In genomic region chr3:146945887-146946286, GRCm38 (mm10) we compare ENCODE assay signal across 8 mouse cellular contexts.
A peak's percentile ranks its signal among the peaks of the same experiment; 100 is the strongest.
DNase-seq lines count a peak whose midpoint lies in the region; ATAC-seq and TF ChIP-seq lines count a peak whose summit lies in the region.

No protein-coding gene starts in this region.

- no peak overlapping the region for H3K27ac ChIP-seq in intestine, postnatal 0 days (ENCODE audit: low read depth, low read length)
- peak overlapping the region; percentile 80 for H3K27ac ChIP-seq in midbrain, embryonic 10.5 days (replicated peaks)
- no peak overlapping the region for H3K27ac ChIP-seq in small intestine, adult 2 months (ENCODE audit: insufficient read depth, low read depth, low read length)

- H3K4me1 ChIP-seq in intestine, postnatal 0 days (replicated peaks; ENCODE audit: control insufficient read depth, insufficient read depth, low read length) = no peaks in the 10 kb centered on the region
- H3K4me1 ChIP-seq in midbrain, embryonic 10.5 days = peaks cover 5% of the 10 kb centered on the region; the same call in 1 of the 2 replicates
- no peaks in the 10 kb centered on the region for H3K4me1 ChIP-seq in small intestine, adult 2 months (ENCODE audit: control insufficient read depth, insufficient read depth, insufficient read length, low read length)

- no peak overlapping the region for H3K9ac ChIP-seq in intestine, postnatal 0 days (ENCODE audit: low read depth, low read length)

- intact Hi-C loops in left cerebral cortex, postnatal 36 days (cut with DNase I) = loop anchor here (5.0 to 10.0 kb wide), 3 partner anchors 151 to 619 kb away; no protein-coding TSS in a partner anchor

- peak; percentile 88 for TF ChIP-seq CTCF in intestine, postnatal 0 days (IDR thresholded peaks at IDR 0.05; ENCODE audit: low read depth)
- TF ChIP-seq CTCF in small intestine, adult 2 months (IDR thresholded peaks at IDR 0.05; ENCODE audit: extremely low read depth, insufficient read length, insufficient replicate concordance, low read depth, low read length) = peak; percentile 99; the same call in 1 of the 2 replicates

- peak overlapping the region; percentile 61 for H3K4me2 ChIP-seq in intestine, postnatal 0 days (replicated peaks; ENCODE audit: low read depth)

- no peak for TF ChIP-seq POLR2A in small intestine, adult 2 months (IDR thresholded peaks at IDR 0.05; ENCODE audit: low read depth, low read length)

- peak overlapping the region; percentile 25 for H3K4me3 ChIP-seq in intestine, postnatal 0 days (ENCODE audit: low read depth, low read length)
- peak overlapping the region; percentile 49 for H3K4me3 ChIP-seq in midbrain, embryonic 10.5 days
- H3K4me3 ChIP-seq in small intestine, adult 2 months (ENCODE audit: low read depth, low read length) = peak overlapping the region; percentile 48

- no peaks in the 10 kb centered on the region for H3K36me3 ChIP-seq in intestine, postnatal 0 days (ENCODE audit: control insufficient read depth, insufficient read depth)
- H3K36me3 ChIP-seq in midbrain, embryonic 10.5 days = no peaks in the 10 kb centered on the region
- H3K36me3 ChIP-seq in small intestine, adult 2 months (ENCODE audit: control insufficient read depth, insufficient read depth, low read length) = no peaks in the 10 kb centered on the region

- WGBS in intestine, postnatal 0 days = 2% methylated on average over 13 of the region's 13 CpGs
- WGBS in midbrain, embryonic 10.5 days = under 1% methylated on average over 13 of the region's 13 CpGs
- WGBS in small intestine, adult 2 months = 1% methylated on average over 13 of the region's 13 CpGs

- peak; percentile 11 to 54 for DNase-seq in urinary bladder, adult 18-20 months (ENCODE audit: low spot score in 2 of 2)
- DNase-seq in urinary bladder, postnatal 10 days (ENCODE audit: low spot score) = no peak
- DNase-seq in embryo, embryonic 11.5 days (ENCODE audit: low read depth, low spot score) = peak; percentile 63
- peak; percentile 64 to 72 for DNase-seq in left cerebral cortex, postnatal 36 days (ENCODE audit: low spot score in 2 of 2)
- peak; percentile 60 for DNase-seq in midbrain, embryonic 10.5 days (ENCODE audit: low spot score)

- no peaks in the 10 kb centered on the region for H3K27me3 ChIP-seq in intestine, postnatal 0 days (replicated peaks; ENCODE audit: control insufficient read depth, insufficient read depth, low read length)
- H3K27me3 ChIP-seq in midbrain, embryonic 10.5 days (ENCODE audit: low read depth, poor library complexity, severe bottlenecking) = peaks cover 5% of the 10 kb centered on the region; the same call in 1 of the 2 replicates
- no peaks in the 10 kb centered on the region for H3K27me3 ChIP-seq in small intestine, adult 2 months (ENCODE audit: control insufficient read depth, insufficient read depth, low read length)

- H3K9me3 ChIP-seq in intestine, postnatal 0 days (ENCODE audit: control insufficient read depth) = no peaks in the 10 kb centered on the region
- no peaks in the 10 kb centered on the region for H3K9me3 ChIP-seq in midbrain, embryonic 10.5 days (replicated peaks)

- peak; percentile 93 for ATAC-seq in granulocyte monocyte progenitor cell, adult 5-6 weeks (replicated peaks; ENCODE audit: poor library complexity, severe bottlenecking)
- ATAC-seq in intestine, postnatal 0 days = 0 out of 2 replicates have a peak, but pooled peaks have one; percentile 41
